Mouse (Mus musculus): ENCODE measurements at regions not wholly inside any gene's neighbourhood (a gene's known extent, or its start where the extent isn't known, plus 50 kb on each side); places are given as distances from the start of the nearest gene placed in this dataset.

DNA sequence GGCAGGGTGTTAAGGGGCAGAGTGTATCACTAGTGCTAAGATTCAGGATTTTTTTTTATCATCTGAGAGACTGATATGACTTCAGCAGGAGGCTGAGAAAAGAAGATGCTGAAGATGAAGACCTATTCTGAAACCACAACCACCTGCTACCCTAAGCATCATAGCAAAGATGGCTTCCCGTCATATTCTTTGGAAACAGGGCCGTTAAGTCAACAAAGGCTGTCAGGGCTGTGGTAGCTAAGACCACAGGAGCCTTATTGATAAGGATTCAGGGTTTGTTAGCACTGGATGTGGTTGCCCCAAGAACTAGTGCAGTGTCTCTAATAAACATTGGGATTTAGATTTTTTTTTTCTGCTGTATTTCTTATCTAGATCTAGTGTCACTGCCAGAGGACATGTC is 56.7 kb upstream of the Rasgrp1 start:
- no peak overlapping the region for H3K4me3 ChIP-seq (ENCODE audit: low read depth, low read length)
- no peaks in the 10 kb centered on the region for H3K4me1 ChIP-seq (ENCODE audit: control insufficient read depth, insufficient read depth, low read length)
- H3K27ac ChIP-seq (ENCODE audit: low read depth, low read length), result no peak overlapping the region
- ATAC-seq (ENCODE audit: insufficient read depth, low FRiP score, low TSS enrichment) (no peak), DNase-seq (ENCODE audit: low spot score) (no peak)
- no peaks in the 10 kb centered on the region for H3K27me3 ChIP-seq (ENCODE audit: control insufficient read depth, insufficient read depth, low read length)
- WGBS, result 81% methylated on average over 2 of the region's 2 CpGs
- no peak overlapping the region for H3K9ac ChIP-seq (ENCODE audit: low read length)
- no peak overlapping the region for H3K4me2 ChIP-seq (ENCODE audit: low read depth)
- H3K36me3 ChIP-seq (ENCODE audit: control insufficient read depth, insufficient read depth, low read length), result no peaks in the 10 kb centered on the region
- H3K9me3 ChIP-seq (ENCODE audit: control insufficient read depth, low read length), result no peaks in the 10 kb centered on the region

DNA sequence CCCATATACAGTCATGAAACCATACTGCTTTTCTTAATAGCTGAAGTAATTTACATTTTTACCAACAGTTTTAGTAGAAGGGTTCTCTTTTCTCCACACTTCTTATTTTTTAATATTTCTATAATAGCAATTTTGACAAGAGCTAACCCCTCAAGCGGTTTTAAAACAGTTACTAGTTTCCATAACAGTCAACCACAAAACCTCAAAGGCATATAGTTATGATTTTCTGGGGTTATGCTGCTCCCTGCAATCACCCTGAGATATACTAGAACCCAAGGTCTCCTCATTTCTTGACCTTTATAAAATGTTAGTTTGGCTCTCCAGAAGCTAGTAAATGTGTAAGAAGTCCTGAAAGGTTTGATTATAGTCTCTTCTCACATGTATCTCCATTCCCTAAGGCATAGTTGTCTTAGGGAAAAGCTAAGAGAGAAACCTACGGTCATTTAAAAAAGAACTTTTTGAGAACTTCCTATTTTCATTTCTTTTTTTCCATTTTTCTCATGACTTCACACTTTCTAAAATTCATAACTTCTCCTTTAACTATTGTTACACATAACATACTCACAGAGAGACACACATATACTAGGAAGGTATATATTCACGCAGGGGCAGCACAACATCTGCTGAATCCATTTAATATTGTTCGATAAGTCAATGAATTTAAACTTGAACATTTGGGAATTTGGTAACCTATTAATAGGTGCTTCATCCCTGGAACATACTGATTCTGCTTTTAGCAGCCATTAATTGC is 60.8 kb upstream of the Rasgrp1 start:
- ATAC-seq (ENCODE audit: insufficient read depth, low FRiP score, low TSS enrichment) (no peak), DNase-seq (ENCODE audit: low spot score) (no peak)
- Histone ChIP-seq H3K27me3 (ENCODE audit: control insufficient read depth, insufficient read depth, low read length) (no peaks in the 10 kb centered on the region), H3K4me1 (ENCODE audit: control insufficient read depth, insufficient read depth, low read length) (no peaks in the 10 kb centered on the region), H3K9me3 (ENCODE audit: control insufficient read depth, low read length) (no peaks in the 10 kb centered on the region), H3K36me3 (ENCODE audit: control insufficient read depth, insufficient read depth, low read length) (no peaks in the 10 kb centered on the region), H3K27ac (ENCODE audit: low read depth, low read length) (no peak overlapping the region), H3K9ac (ENCODE audit: low read length) (no peak overlapping the region), H3K4me2 (ENCODE audit: low read depth) (no peak overlapping the region), H3K4me3 (ENCODE audit: low read depth, low read length) (no peak overlapping the region)
- 88% methylated on average over 4 of the region's 4 CpGs for WGBS

DNA sequence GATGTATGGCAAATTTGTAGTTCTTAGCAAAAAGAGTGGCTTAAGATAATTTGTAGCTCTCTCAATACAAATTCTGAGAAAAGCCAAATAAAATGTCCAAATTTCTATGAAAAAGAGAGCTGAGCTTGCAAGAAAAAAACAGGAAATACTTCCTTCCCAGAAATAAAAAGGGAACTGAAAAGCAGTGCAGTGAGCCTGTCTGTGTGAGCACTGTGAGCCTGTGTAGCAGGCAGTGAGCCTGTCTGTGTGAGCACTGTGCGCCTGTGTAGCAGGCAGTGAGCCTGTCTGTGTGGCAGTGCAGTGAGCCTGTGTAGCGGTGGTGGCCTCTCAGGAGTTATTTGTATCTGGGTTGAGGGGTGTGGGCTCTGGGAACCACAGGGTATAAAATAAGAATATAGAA is 62.7 kb upstream of the Rasgrp1 start:
- ATAC-seq (ENCODE audit: insufficient read depth, low FRiP score, low TSS enrichment), result no peak
- no peaks in the 10 kb centered on the region for H3K4me1 ChIP-seq (ENCODE audit: control insufficient read depth, insufficient read depth, low read length)
- H3K4me3 ChIP-seq (ENCODE audit: low read depth, low read length), result no peak overlapping the region
- WGBS, result 48% methylated on average over 2 of the region's 2 CpGs
- H3K36me3 ChIP-seq (ENCODE audit: control insufficient read depth, insufficient read depth, low read length), result no peaks in the 10 kb centered on the region
- no peak overlapping the region for H3K27ac ChIP-seq (ENCODE audit: low read depth, low read length)
- DNase-seq (ENCODE audit: low spot score), result no peak
- no peaks in the 10 kb centered on the region for H3K9me3 ChIP-seq (ENCODE audit: control insufficient read depth, low read length)
- H3K27me3 ChIP-seq (ENCODE audit: control insufficient read depth, insufficient read depth, low read length), result no peaks in the 10 kb centered on the region
- H3K9ac ChIP-seq (ENCODE audit: low read length), result no peak overlapping the region
- H3K4me2 ChIP-seq (ENCODE audit: low read depth), result no peak overlapping the region

DNA sequence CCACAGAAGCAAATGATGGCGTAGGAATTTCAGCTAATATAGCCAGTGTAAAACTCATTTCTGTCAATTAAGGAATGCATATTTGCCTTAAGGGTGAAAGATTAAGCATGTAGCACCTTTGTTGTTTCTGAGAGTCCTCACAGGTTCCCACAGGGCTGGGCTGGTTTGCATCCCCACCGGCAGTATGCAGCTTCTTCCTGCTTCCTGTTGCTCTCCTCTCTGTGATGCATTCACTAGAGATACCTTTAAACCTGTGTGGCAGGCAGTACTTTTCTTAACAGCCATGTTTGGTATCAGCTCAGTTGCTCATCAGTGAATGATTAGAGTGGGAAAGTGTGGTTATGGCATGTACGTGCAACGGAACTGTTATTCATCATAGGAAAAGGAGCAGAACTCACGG is 65.4 kb upstream of the Rasgrp1 start:
- Histone ChIP-seq H3K27me3 (ENCODE audit: control insufficient read depth, insufficient read depth, low read length) (no peaks in the 10 kb centered on the region), H3K27ac (ENCODE audit: low read depth, low read length) (no peak overlapping the region), H3K4me2 (ENCODE audit: low read depth) (no peak overlapping the region), H3K9me3 (ENCODE audit: control insufficient read depth, low read length) (no peaks in the 10 kb centered on the region), H3K9ac (ENCODE audit: low read length) (no peak overlapping the region), H3K4me3 (ENCODE audit: low read depth, low read length) (no peak overlapping the region), H3K36me3 (ENCODE audit: control insufficient read depth, insufficient read depth, low read length) (no peaks in the 10 kb centered on the region), H3K4me1 (ENCODE audit: control insufficient read depth, insufficient read depth, low read length) (no peaks in the 10 kb centered on the region)
- WGBS, result 88% methylated on average over 5 of the region's 5 CpGs
- no peak for DNase-seq (ENCODE audit: low spot score)
- ATAC-seq (ENCODE audit: insufficient read depth, low FRiP score, low TSS enrichment), result no peak

DNA sequence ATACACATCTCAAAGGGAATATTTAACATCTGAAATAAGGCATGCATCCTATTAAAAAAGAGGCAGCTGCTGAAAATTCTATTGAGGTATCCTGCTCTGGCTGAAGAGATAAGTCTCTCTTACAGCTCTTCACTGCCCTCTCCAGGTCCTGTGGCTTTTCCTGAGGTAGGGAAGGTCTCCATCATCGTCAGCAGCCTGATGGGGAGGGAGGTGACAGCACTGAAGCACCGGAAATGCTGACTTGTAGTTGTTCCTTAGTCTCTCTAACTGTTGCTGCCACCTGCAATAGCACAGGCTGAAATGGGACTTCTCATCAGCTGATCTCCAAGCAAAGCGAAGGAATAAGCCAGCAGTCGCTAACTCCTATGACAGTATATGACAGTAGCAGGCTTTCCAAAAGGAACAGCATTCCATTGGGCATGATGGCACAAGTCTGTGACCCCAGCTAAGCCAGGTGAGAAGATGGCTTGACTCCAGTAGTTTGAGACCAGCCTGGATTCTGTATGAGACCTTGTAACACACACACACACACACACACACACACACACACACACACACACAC is 69.3 kb upstream of the Rasgrp1 start:
- Histone ChIP-seq H3K9me3 (ENCODE audit: control insufficient read depth, low read length) (no peaks in the 10 kb centered on the region), H3K9ac (ENCODE audit: low read length) (no peak overlapping the region), H3K27ac (ENCODE audit: low read depth, low read length) (no peak overlapping the region), H3K36me3 (ENCODE audit: control insufficient read depth, insufficient read depth, low read length) (no peaks in the 10 kb centered on the region), H3K27me3 (ENCODE audit: control insufficient read depth, insufficient read depth, low read length) (no peaks in the 10 kb centered on the region), H3K4me1 (ENCODE audit: control insufficient read depth, insufficient read depth, low read length) (no peaks in the 10 kb centered on the region), H3K4me3 (ENCODE audit: low read depth, low read length) (no peak overlapping the region), H3K4me2 (ENCODE audit: low read depth) (no peak overlapping the region)
- ATAC-seq (ENCODE audit: insufficient read depth, low FRiP score, low TSS enrichment), result no peak
- WGBS, result 56% methylated on average over 4 of the region's 4 CpGs
- no peak for DNase-seq (ENCODE audit: low spot score)

DNA sequence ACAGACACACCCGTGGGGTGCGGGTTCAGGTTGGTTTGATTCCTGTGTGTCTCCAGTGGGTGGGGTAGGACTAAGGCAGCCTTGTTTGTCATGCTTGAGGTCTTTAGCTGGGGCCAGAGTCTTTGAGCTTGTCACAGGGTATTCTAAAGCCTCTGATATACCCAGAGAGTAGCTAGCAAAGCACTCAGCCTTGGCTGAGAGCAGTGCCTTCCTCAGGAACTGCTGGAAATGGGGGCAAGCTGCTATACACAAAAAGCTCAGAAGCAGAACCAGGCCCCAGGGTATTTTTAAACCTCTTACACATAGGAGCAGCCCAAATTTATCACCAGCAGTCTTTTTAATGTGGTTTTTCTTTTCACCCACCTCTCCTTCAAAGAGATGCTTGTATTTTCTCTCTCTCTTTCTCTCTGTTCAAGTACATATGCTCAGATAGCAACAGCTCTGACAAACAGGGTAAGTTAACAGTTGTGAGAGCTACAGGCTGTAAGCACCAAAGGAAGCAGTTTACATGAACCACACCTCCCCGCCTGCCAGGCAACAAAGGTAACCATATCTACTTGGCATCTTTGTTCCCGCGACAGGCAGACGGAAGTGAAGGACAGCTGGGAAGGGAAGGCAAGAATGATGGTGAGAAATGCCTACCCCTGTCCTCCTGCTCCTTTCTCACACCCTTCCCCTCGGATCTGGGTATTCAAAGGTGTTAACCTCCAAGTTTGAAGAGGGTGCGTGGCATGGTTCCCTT is 74.6 kb upstream of the Rasgrp1 start:
- ATAC-seq (ENCODE audit: insufficient read depth, low FRiP score, low TSS enrichment) (no peak), DNase-seq (ENCODE audit: low spot score) (no peak)
- no peak overlapping the region for H3K4me2 ChIP-seq (ENCODE audit: low read depth)
- no peak overlapping the region for H3K27ac ChIP-seq (ENCODE audit: low read depth, low read length)
- H3K4me1 ChIP-seq (ENCODE audit: control insufficient read depth, insufficient read depth, low read length), result no peaks in the 10 kb centered on the region
- no peak overlapping the region for H3K4me3 ChIP-seq (ENCODE audit: low read depth, low read length)
- no peaks in the 10 kb centered on the region for H3K36me3 ChIP-seq (ENCODE audit: control insufficient read depth, insufficient read depth, low read length)
- H3K9ac ChIP-seq (ENCODE audit: low read length), result no peak overlapping the region
- WGBS, result 72% methylated on average over 8 of the region's 8 CpGs
- no peaks in the 10 kb centered on the region for H3K27me3 ChIP-seq (ENCODE audit: control insufficient read depth, insufficient read depth, low read length)
- no peaks in the 10 kb centered on the region for H3K9me3 ChIP-seq (ENCODE audit: control insufficient read depth, low read length)

DNA sequence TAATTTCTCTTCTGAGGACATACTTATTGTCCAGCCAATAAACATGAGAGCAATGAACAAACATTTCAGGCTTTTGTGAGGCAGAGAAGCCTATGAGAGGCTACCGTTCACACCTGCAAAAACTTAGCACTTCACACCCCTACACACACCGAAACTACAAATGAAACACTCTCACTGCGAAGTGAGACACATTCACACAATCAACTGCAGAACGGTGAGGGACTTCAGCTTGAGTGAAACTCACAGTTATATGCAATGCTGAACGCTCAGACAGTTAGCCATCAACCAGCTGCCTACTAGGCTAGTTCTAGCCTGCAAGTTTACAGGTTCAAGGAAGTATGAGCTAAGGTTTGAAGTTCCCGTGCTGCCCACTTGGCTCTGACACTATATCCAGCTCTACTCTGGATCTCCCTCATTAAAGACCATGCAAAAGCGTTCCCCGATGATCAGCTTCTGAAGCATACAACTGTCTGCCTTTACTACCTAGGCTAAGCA is 75.4 kb upstream of the Rasgrp1 start:
- no peak overlapping the region for H3K4me2 ChIP-seq (ENCODE audit: low read depth)
- H3K36me3 ChIP-seq (ENCODE audit: control insufficient read depth, insufficient read depth, low read length), result no peaks in the 10 kb centered on the region
- no peaks in the 10 kb centered on the region for H3K27me3 ChIP-seq (ENCODE audit: control insufficient read depth, insufficient read depth, low read length)
- no peak overlapping the region for H3K9ac ChIP-seq (ENCODE audit: low read length)
- no peak overlapping the region for H3K27ac ChIP-seq (ENCODE audit: low read depth, low read length)
- no peak overlapping the region for H3K4me3 ChIP-seq (ENCODE audit: low read depth, low read length)
- WGBS, result 83% methylated on average over 8 of the region's 8 CpGs
- no peak for DNase-seq (ENCODE audit: low spot score)
- no peaks in the 10 kb centered on the region for H3K9me3 ChIP-seq (ENCODE audit: control insufficient read depth, low read length)
- no peaks in the 10 kb centered on the region for H3K4me1 ChIP-seq (ENCODE audit: control insufficient read depth, insufficient read depth, low read length)
- ATAC-seq (ENCODE audit: insufficient read depth, low FRiP score, low TSS enrichment), result no peak

DNA sequence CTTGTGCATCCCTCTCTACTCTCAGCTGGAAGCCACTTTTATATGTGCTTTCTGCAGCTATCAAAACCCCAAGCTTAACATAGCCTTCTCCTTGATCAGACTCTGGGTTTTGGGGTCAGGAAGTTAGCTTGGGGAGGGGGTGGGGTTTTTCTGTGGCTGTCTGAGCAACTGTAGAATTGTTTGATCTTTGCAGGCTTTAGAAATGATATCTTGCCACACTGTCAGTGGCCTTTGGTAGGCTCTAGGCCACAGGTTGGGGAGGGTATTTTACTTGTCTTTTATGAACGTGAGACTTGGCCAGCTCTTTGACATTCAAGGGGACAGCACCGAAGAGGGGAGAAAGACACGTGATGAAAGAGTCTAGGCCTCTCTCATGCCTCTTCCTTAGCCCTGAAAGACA is 75.9 kb upstream of the Rasgrp1 start:
- Histone ChIP-seq H3K4me1 (ENCODE audit: control insufficient read depth, insufficient read depth, low read length) (no peaks in the 10 kb centered on the region), H3K36me3 (ENCODE audit: control insufficient read depth, insufficient read depth, low read length) (no peaks in the 10 kb centered on the region), H3K4me3 (ENCODE audit: low read depth, low read length) (no peak overlapping the region), H3K9me3 (ENCODE audit: control insufficient read depth, low read length) (no peaks in the 10 kb centered on the region), H3K27ac (ENCODE audit: low read depth, low read length) (no peak overlapping the region), H3K4me2 (ENCODE audit: low read depth) (no peak overlapping the region), H3K27me3 (ENCODE audit: control insufficient read depth, insufficient read depth, low read length) (no peaks in the 10 kb centered on the region), H3K9ac (ENCODE audit: low read length) (no peak overlapping the region)
- WGBS, result 74% methylated on average over 3 of the region's 3 CpGs
- no peak for ATAC-seq (ENCODE audit: insufficient read depth, low FRiP score, low TSS enrichment)
- DNase-seq (ENCODE audit: low spot score), result no peak

DNA sequence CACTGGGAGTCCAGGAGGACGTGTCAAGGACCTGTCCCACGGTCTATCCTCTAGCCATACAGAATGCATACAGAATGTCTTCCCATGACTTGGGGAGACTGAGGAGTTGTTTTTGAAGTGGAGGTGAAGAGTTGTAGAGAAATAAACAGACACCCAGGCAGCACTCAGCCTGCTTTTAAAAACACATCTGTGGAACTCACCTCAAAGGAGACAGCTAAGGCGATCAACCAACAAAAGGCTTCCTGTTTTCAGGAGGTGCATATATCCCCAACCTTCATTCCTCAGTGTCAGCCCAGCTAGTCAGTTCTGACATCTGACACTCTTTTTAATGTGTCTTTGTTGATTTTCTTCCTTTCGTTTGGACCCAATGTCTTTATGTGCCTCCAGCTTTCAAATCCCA is 78.6 kb upstream of the Rasgrp1 start:
- H3K4me1 ChIP-seq (ENCODE audit: control insufficient read depth, insufficient read depth, low read length), result no peaks in the 10 kb centered on the region
- H3K36me3 ChIP-seq (ENCODE audit: control insufficient read depth, insufficient read depth, low read length), result no peaks in the 10 kb centered on the region
- H3K4me2 ChIP-seq (ENCODE audit: low read depth), result no peak overlapping the region
- H3K27me3 ChIP-seq (ENCODE audit: control insufficient read depth, insufficient read depth, low read length), result no peaks in the 10 kb centered on the region
- no peak for DNase-seq (ENCODE audit: low spot score)
- 60% methylated on average over 4 of the region's 4 CpGs for WGBS
- no peaks in the 10 kb centered on the region for H3K9me3 ChIP-seq (ENCODE audit: control insufficient read depth, low read length)
- no peak overlapping the region for H3K4me3 ChIP-seq (ENCODE audit: low read depth, low read length)
- H3K27ac ChIP-seq (ENCODE audit: low read depth, low read length), result no peak overlapping the region
- H3K9ac ChIP-seq (ENCODE audit: low read length), result no peak overlapping the region
- no peak for ATAC-seq (ENCODE audit: insufficient read depth, low FRiP score, low TSS enrichment)
